Mouse (Mus musculus): ENCODE results near the gene Ano6. TPM values are rescaled to one million over a fixed set of nuclear protein-coding genes. Genes with fewer than 3 reads are reported as not detected.

Ano6 gene
- polyA plus RNA-seq, 1 experiment from 2014 or later = 46.4 TPM

- no peak overlapping the region for H3K9ac ChIP-seq (replicated peaks; ENCODE audit: low read depth, low read length)
- no peak overlapping the region for H3K4me2 ChIP-seq (replicated peaks; ENCODE audit: low read depth, low read length)
- 54% methylated on average over 10 of the region's 10 CpGs for WGBS
- no peak overlapping the region for H3K27ac ChIP-seq (ENCODE audit: low read length)
- peaks cover 3% of the 10 kb centered on the region; the same call in 1 of the 2 replicates for H3K9me3 ChIP-seq (ENCODE audit: control insufficient read depth, low read depth, low read length)
- no peak for ATAC-seq (ENCODE audit: insufficient number of reproducible peaks, insufficient read depth, low FRiP score, low read depth)
- H3K27me3 ChIP-seq (ENCODE audit: control insufficient read depth, insufficient read depth, low read length) = no peaks in the 10 kb centered on the region
- no peaks in the 10 kb centered on the region for H3K36me3 ChIP-seq (ENCODE audit: control insufficient read depth, insufficient read depth, low read length)
- no peaks in the 10 kb centered on the region for H3K4me1 ChIP-seq (ENCODE audit: control insufficient read depth, insufficient read depth, low read length)
- no peak overlapping the region for H3K4me3 ChIP-seq (ENCODE audit: low read depth, low read length)
These were observed 230.9 kb downstream of the Ano6 start for GRCm38 (mm10) chr15:96021506-96021905.

Small RNA genes lying within 50 kb of the gene (microRNA-seq; reads per million reads assigned to microRNA genes)
- gene Gm25070 = not detected

Other genes with a start within 250 kb of the Ano6 start
- gene Dbx2, start 134.9 kb upstream of the Ano6 start, polyA plus RNA-seq (2014; fragmentation: Nextera tagmentation; extraction: Ambion mirVana) = not detected in 2 replicates

All from stomach, embryonic 14.5 days (tissue).